Mouse (Mus musculus): ENCODE results near the gene Slc25a13. TPM values are rescaled to one million over a fixed set of nuclear protein-coding genes. Genes with fewer than 3 reads are reported as not detected.

Gene Slc25a13
- polyA plus RNA-seq, 1 experiment: 89.0 TPM

GRCm38 (mm10) chr6:6004756-6005485 is 212.1 kb downstream of the Slc25a13 start:
- H3K27ac ChIP-seq (ENCODE audit: insufficient read depth, low read length): no peak overlapping the region
- H3K27me3 ChIP-seq (ENCODE audit: control insufficient read depth, insufficient read depth, low read length, poor library complexity, severe bottlenecking): peaks cover 3% of the 10 kb centered on the region; the same call in 1 of the 2 replicates
- no peaks in the 10 kb centered on the region for H3K9me3 ChIP-seq (replicated peaks; ENCODE audit: control insufficient read depth, insufficient read depth, low read length, poor library complexity, severe bottlenecking)
- H3K4me1 ChIP-seq (ENCODE audit: control insufficient read depth, insufficient read depth, low read length): no peaks in the 10 kb centered on the region
- H3K4me3 ChIP-seq (ENCODE audit: low read depth, low read length): no peak overlapping the region
- no peak overlapping the region for H3K9ac ChIP-seq (ENCODE audit: low read depth, poor library complexity, severe bottlenecking)
- H3K36me3 ChIP-seq (ENCODE audit: control insufficient read depth, insufficient read depth, low read length, poor library complexity, severe bottlenecking): no peaks in the 10 kb centered on the region
- no peak for TF ChIP-seq EP300 (IDR thresholded peaks at IDR 0.05; ENCODE audit: insufficient read depth, low read depth, low read length)
- no peak for TF ChIP-seq POLR2A (IDR thresholded peaks at IDR 0.05; ENCODE audit: insufficient read depth, low read length)
- TF ChIP-seq CTCF (IDR thresholded peaks at IDR 0.05; ENCODE audit: low read depth, low read length): no peak

- Histone ChIP-seq H3K9ac (ENCODE audit: low read depth, poor library complexity, severe bottlenecking) (no peak overlapping the region), H3K4me1 (ENCODE audit: control insufficient read depth, insufficient read depth, low read length) (no peaks in the 10 kb centered on the region), H3K9me3 (replicated peaks; ENCODE audit: control insufficient read depth, insufficient read depth, low read length, poor library complexity, severe bottlenecking) (no peaks in the 10 kb centered on the region), H3K27ac (ENCODE audit: insufficient read depth, low read length) (no peak overlapping the region), H3K27me3 (ENCODE audit: control insufficient read depth, insufficient read depth, low read length, poor library complexity, severe bottlenecking) (peaks cover 3% of the 10 kb centered on the region; the same call in 1 of the 2 replicates), H3K4me3 (ENCODE audit: low read depth, low read length) (no peak overlapping the region), H3K36me3 (ENCODE audit: control insufficient read depth, insufficient read depth, low read length, poor library complexity, severe bottlenecking) (no peaks in the 10 kb centered on the region)
- no peak for TF ChIP-seq CTCF (IDR thresholded peaks at IDR 0.05; ENCODE audit: low read depth, low read length)
- TF ChIP-seq POLR2A (IDR thresholded peaks at IDR 0.05; ENCODE audit: insufficient read depth, low read length): no peak
- TF ChIP-seq EP300 (IDR thresholded peaks at IDR 0.05; ENCODE audit: insufficient read depth, low read depth, low read length): no peak
Measured at GRCm38 (mm10) chr6:6002061-6002460, 214.9 kb downstream of the Slc25a13 start.

- no peaks in the 10 kb centered on the region for H3K36me3 ChIP-seq (ENCODE audit: control insufficient read depth, insufficient read depth, low read length, poor library complexity, severe bottlenecking)
- TF ChIP-seq EP300 (IDR thresholded peaks at IDR 0.05; ENCODE audit: insufficient read depth, low read depth, low read length) (no peak), CTCF (IDR thresholded peaks at IDR 0.05; ENCODE audit: low read depth, low read length) (no peak), POLR2A (IDR thresholded peaks at IDR 0.05; ENCODE audit: insufficient read depth, low read length) (no peak)
- no peak overlapping the region for H3K4me3 ChIP-seq (ENCODE audit: low read depth, low read length)
- H3K9ac ChIP-seq (ENCODE audit: low read depth, poor library complexity, severe bottlenecking): no peak overlapping the region
- H3K27me3 ChIP-seq (ENCODE audit: control insufficient read depth, insufficient read depth, low read length, poor library complexity, severe bottlenecking): no peaks in the 10 kb centered on the region
- no peaks in the 10 kb centered on the region for H3K4me1 ChIP-seq (ENCODE audit: control insufficient read depth, insufficient read depth, low read length)
- H3K27ac ChIP-seq (ENCODE audit: insufficient read depth, low read length): no peak overlapping the region
- H3K9me3 ChIP-seq (replicated peaks; ENCODE audit: control insufficient read depth, insufficient read depth, low read length, poor library complexity, severe bottlenecking): no peaks in the 10 kb centered on the region; the same call in 1 of the 2 replicates
Measured at GRCm38 (mm10) chr6:5997535-5997934, 219.4 kb downstream of the Slc25a13 start.

GRCm38 (mm10) chr6:5993056-5993455 is 223.9 kb downstream of the Slc25a13 start:
- no peaks in the 10 kb centered on the region for H3K27me3 ChIP-seq (ENCODE audit: control insufficient read depth, insufficient read depth, low read length, poor library complexity, severe bottlenecking)
- TF ChIP-seq EP300 (IDR thresholded peaks at IDR 0.05; ENCODE audit: insufficient read depth, low read depth, low read length) (no peak), POLR2A (IDR thresholded peaks at IDR 0.05; ENCODE audit: insufficient read depth, low read length) (no peak), CTCF (IDR thresholded peaks at IDR 0.05; ENCODE audit: low read depth, low read length) (no peak)
- H3K36me3 ChIP-seq (ENCODE audit: control insufficient read depth, insufficient read depth, low read length, poor library complexity, severe bottlenecking): no peaks in the 10 kb centered on the region
- no peaks in the 10 kb centered on the region for H3K4me1 ChIP-seq (ENCODE audit: control insufficient read depth, insufficient read depth, low read length)
- H3K4me3 ChIP-seq (ENCODE audit: low read depth, low read length): no peak overlapping the region
- H3K9ac ChIP-seq (ENCODE audit: low read depth, poor library complexity, severe bottlenecking): no peak overlapping the region
- H3K9me3 ChIP-seq (replicated peaks; ENCODE audit: control insufficient read depth, insufficient read depth, low read length, poor library complexity, severe bottlenecking): no peaks in the 10 kb centered on the region; the same call in 1 of the 2 replicates
- H3K27ac ChIP-seq (ENCODE audit: insufficient read depth, low read length): no peak overlapping the region

GRCm38 (mm10) chr6:5991817-5992755 is 224.9 kb downstream of the Slc25a13 start:
- Histone ChIP-seq H3K4me1 (ENCODE audit: control insufficient read depth, insufficient read depth, low read length) (no peaks in the 10 kb centered on the region), H3K9me3 (replicated peaks; ENCODE audit: control insufficient read depth, insufficient read depth, low read length, poor library complexity, severe bottlenecking) (no peaks in the 10 kb centered on the region; the same call in 1 of the 2 replicates), H3K27ac (ENCODE audit: insufficient read depth, low read length) (no peak overlapping the region), H3K36me3 (ENCODE audit: control insufficient read depth, insufficient read depth, low read length, poor library complexity, severe bottlenecking) (no peaks in the 10 kb centered on the region), H3K4me3 (ENCODE audit: low read depth, low read length) (no peak overlapping the region), H3K27me3 (ENCODE audit: control insufficient read depth, insufficient read depth, low read length, poor library complexity, severe bottlenecking) (no peaks in the 10 kb centered on the region), H3K9ac (ENCODE audit: low read depth, poor library complexity, severe bottlenecking) (no peak overlapping the region)
- TF ChIP-seq POLR2A (IDR thresholded peaks at IDR 0.05; ENCODE audit: insufficient read depth, low read length): no peak
- TF ChIP-seq EP300 (IDR thresholded peaks at IDR 0.05; ENCODE audit: insufficient read depth, low read depth, low read length): no peak
- no peak for TF ChIP-seq CTCF (IDR thresholded peaks at IDR 0.05; ENCODE audit: low read depth, low read length)
